9 mouse cellular contexts compared by ENCODE assay signal in the genomic region with DNA sequence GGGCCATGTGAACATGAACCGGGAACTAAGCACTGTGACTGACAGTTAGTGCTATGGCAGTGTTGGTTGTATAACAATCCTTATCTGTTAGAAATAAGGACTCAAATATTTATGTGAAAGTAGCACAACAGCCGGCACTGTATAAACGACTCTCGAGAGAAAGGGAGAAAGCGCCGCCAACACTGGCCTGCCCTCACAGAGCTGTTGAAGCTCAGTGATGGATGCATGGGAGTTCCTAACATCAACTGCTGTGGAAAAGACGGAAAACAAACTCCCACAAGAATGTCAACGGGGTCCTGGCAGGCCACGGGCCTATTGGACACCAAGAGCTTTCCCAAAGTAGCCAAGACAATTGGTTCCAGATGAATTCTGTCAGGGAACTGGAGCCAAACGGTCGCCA. TPM values are rescaled to one million over a fixed set of nuclear protein-coding genes. Genes with fewer than 3 reads are reported as not detected.
DNase-seq lines count a peak whose midpoint lies in the region; ATAC-seq and TF ChIP-seq lines count a peak whose summit lies in the region.
"Had no signal": no experiment of that assay in that cellular context is flagged by ENCODE, and none has a peak within 500 bp of the region (broad histone marks: within the 10 kb centered on the region; RNA-seq: fewer than 3 reads in every experiment).

No protein-coding gene starts in this region.

- no peak overlapping the region for H3K9ac ChIP-seq in stomach, postnatal 0 days (ENCODE audit: low read length)
- H3K9ac ChIP-seq in midbrain, embryonic 11.5 days (ENCODE audit: low read length): no peak overlapping the region
- H3K9ac ChIP-seq in midbrain, embryonic 15.5 days: no peak overlapping the region

- H3K4me2 ChIP-seq in stomach, postnatal 0 days (replicated peaks; ENCODE audit: low read depth): peak overlapping the region; percentile 5; the same call in 1 of the 2 replicates
- no peak overlapping the region for H3K4me2 ChIP-seq in midbrain, embryonic 11.5 days
- H3K4me2 ChIP-seq in midbrain, embryonic 15.5 days: no peak overlapping the region

- no peak for TF ChIP-seq CTCF in lung, adult 2 months (IDR thresholded peaks at IDR 0.05; ENCODE audit: insufficient read depth, low read length)
- no peak for TF ChIP-seq CTCF in stomach, postnatal 0 days (IDR thresholded peaks at IDR 0.05; ENCODE audit: low read depth)

- peaks cover 6% of the 10 kb centered on the region for H3K4me1 ChIP-seq in lung, adult 2 months (ENCODE audit: control insufficient read depth, insufficient read depth, low read length)
- peaks cover 8% of the 10 kb centered on the region; the same call in 1 of the 2 replicates for H3K4me1 ChIP-seq in stomach, postnatal 0 days (replicated peaks; ENCODE audit: control insufficient read depth, insufficient read depth)
- peaks cover 11% of the 10 kb centered on the region for H3K4me1 ChIP-seq in midbrain, embryonic 11.5 days (ENCODE audit: control insufficient read depth, insufficient read depth, low read length)
- H3K4me1 ChIP-seq in midbrain, embryonic 15.5 days: peaks cover 18% of the 10 kb centered on the region

- peak overlapping the region; percentile 85 for H3K27ac ChIP-seq in stomach, postnatal 0 days (replicated peaks)
- no peak overlapping the region for H3K27ac ChIP-seq in midbrain, embryonic 11.5 days (ENCODE audit: low read depth, low read length)
- H3K27ac ChIP-seq in midbrain, embryonic 15.5 days: no peak overlapping the region

- 0 out of 2 replicates have a peak, but pooled peaks cover 2% of the 10 kb centered on the region for H3K36me3 ChIP-seq in stomach, postnatal 0 days (ENCODE audit: control insufficient read depth, insufficient read depth, low read length)
- no peaks in the 10 kb centered on the region for H3K36me3 ChIP-seq in midbrain, embryonic 11.5 days (ENCODE audit: control insufficient read depth, insufficient read depth, low read length)
- H3K36me3 ChIP-seq in midbrain, embryonic 15.5 days (replicated peaks): no peaks in the 10 kb centered on the region

- no peak overlapping the region for H3K4me3 ChIP-seq in lung, adult 2 months (replicated peaks; ENCODE audit: extremely low read depth, low read depth, low read length)
- H3K4me3 ChIP-seq in stomach, postnatal 0 days (ENCODE audit: low read depth, low read length): no peak overlapping the region
- H3K4me3 ChIP-seq in midbrain, embryonic 11.5 days (ENCODE audit: low read depth, low read length): no peak overlapping the region
- no peak overlapping the region for H3K4me3 ChIP-seq in midbrain, embryonic 15.5 days

- TF ChIP-seq POLR2A in lung, adult 2 months (IDR thresholded peaks at IDR 0.05; ENCODE audit: borderline replicate concordance, extremely low read depth, low read depth, low read length): peak; percentile 17; the same call in 1 of the 2 replicates

- TF ChIP-seq EP300 in stomach, postnatal 0 days (optimal IDR thresholded peaks at IDR 0.05): no peak

- H3K27me3 ChIP-seq in stomach, postnatal 0 days (ENCODE audit: control insufficient read depth, insufficient read depth, low read length): no peaks in the 10 kb centered on the region
- H3K27me3 ChIP-seq in midbrain, embryonic 11.5 days (ENCODE audit: control insufficient read depth, insufficient read depth, low read length): no peaks in the 10 kb centered on the region
- no peaks in the 10 kb centered on the region for H3K27me3 ChIP-seq in midbrain, embryonic 15.5 days (replicated peaks)

- ATAC-seq in cerebellum, adult (ENCODE audit: insufficient number of reproducible peaks, low FRiP score, low TSS enrichment): no peak
- ATAC-seq in stomach, postnatal 0 days (ENCODE audit: low FRiP score, low TSS enrichment): peak; percentile 7; the same call in 1 of the 2 replicates
- ATAC-seq in midbrain, embryonic 11.5 days (ENCODE audit: low FRiP score): no peak
- no peak for ATAC-seq in midbrain, embryonic 15.5 days (replicated peaks)
- ATAC-seq: inflammation-experienced regulatory T-cells, adult 6 months had no signal

- DNase-seq in cerebellum, adult 9-11 months: peak; percentile 43
- DNase-seq in urinary bladder, postnatal 36 days (ENCODE audit: low spot score in 2 of 2): peak; percentile 25 to 46
- no peak for DNase-seq in urinary bladder, postnatal 25 days (ENCODE audit: low spot score)
- DNase-seq in lung, adult 2 months: no peak
- DNase-seq in stomach, postnatal 0 days (ENCODE audit: low spot score): peak; percentile 55
- no peak for DNase-seq in midbrain, embryonic 11.5 days (ENCODE audit: low spot score, missing footprints)

- WGBS in lung, adult 2 months: 25% methylated on average over 11 of the region's 11 CpGs
- 18% methylated on average over 11 of the region's 11 CpGs for WGBS in stomach, postnatal 0 days
- 82% methylated on average over 11 of the region's 11 CpGs for WGBS in midbrain, embryonic 11.5 days
- 62% methylated on average over 11 of the region's 11 CpGs for WGBS in midbrain, embryonic 15.5 days

- no peaks in the 10 kb centered on the region for H3K9me3 ChIP-seq in stomach, postnatal 0 days (ENCODE audit: control insufficient read depth, low read length)
- H3K9me3 ChIP-seq in midbrain, embryonic 11.5 days (ENCODE audit: control insufficient read depth, low read length): no peaks in the 10 kb centered on the region
- no peaks in the 10 kb centered on the region for H3K9me3 ChIP-seq in midbrain, embryonic 15.5 days

RNA-seq across cellular contexts. Expression of gene Pih1d1, which starts 2.8 kb away (rescaled TPM):
- polyA plus RNA-seq in lung, adult 2 months (2012; rRNA removed): 46.9 and 50.1 TPM in 2 replicates
- polyA plus RNA-seq in stomach, postnatal 0 days (2015; fragmentation: Nextera tagmentation; extraction: Ambion mirVana): 48.8 and 49.0 TPM in 2 replicates
- 104 and 105 TPM in 2 replicates for polyA plus RNA-seq in midbrain, embryonic 11.5 days (2014; fragmentation: Nextera tagmentation; extraction: Ambion mirVana)
- polyA plus RNA-seq in midbrain, embryonic 15.5 days (2015; fragmentation: Nextera tagmentation; extraction: Ambion mirVana): 87.1 and 90.0 TPM in 2 replicates

RNA-seq across cellular contexts. Expression of gene Aldh16a1, which starts 3.1 kb away (rescaled TPM):
- 48.6 and 58.5 TPM in 2 replicates for polyA plus RNA-seq in lung, adult 2 months (2012; rRNA removed)
- 24.6 and 25.6 TPM in 2 replicates for polyA plus RNA-seq in stomach, postnatal 0 days (2015; fragmentation: Nextera tagmentation; extraction: Ambion mirVana)
- 22.0 and 25.7 TPM in 2 replicates for polyA plus RNA-seq in midbrain, embryonic 11.5 days (2014; fragmentation: Nextera tagmentation; extraction: Ambion mirVana)
- 16.1 and 19.8 TPM in 2 replicates for polyA plus RNA-seq in midbrain, embryonic 15.5 days (2015; fragmentation: Nextera tagmentation; extraction: Ambion mirVana)

RNA-seq across cellular contexts. Expression of gene Slc17a7, which starts 12.4 kb away (rescaled TPM):
- 2.4 and 2.7 TPM in 2 replicates for polyA plus RNA-seq in lung, adult 2 months (2012; rRNA removed)
- polyA plus RNA-seq in stomach, postnatal 0 days (2015; fragmentation: Nextera tagmentation; extraction: Ambion mirVana): 0.07 TPM in 1 of 2 replicates, not detected in the other
- polyA plus RNA-seq in midbrain, embryonic 11.5 days (2014; fragmentation: Nextera tagmentation; extraction: Ambion mirVana): 0.40 and 0.51 TPM in 2 replicates
- 0.59 and 1.0 TPM in 2 replicates for polyA plus RNA-seq in midbrain, embryonic 15.5 days (2015; fragmentation: Nextera tagmentation; extraction: Ambion mirVana)

RNA-seq across cellular contexts. Expression of gene Flt3l, which starts 15.1 kb away (rescaled TPM):
- 151 and 195 TPM in 2 replicates for polyA plus RNA-seq in lung, adult 2 months (2012; rRNA removed)
- 2.2 and 2.3 TPM in 2 replicates for polyA plus RNA-seq in stomach, postnatal 0 days (2015; fragmentation: Nextera tagmentation; extraction: Ambion mirVana)
- polyA plus RNA-seq in midbrain, embryonic 11.5 days (2014; fragmentation: Nextera tagmentation; extraction: Ambion mirVana): 0.40 and 0.97 TPM in 2 replicates
- 2.1 and 2.3 TPM in 2 replicates for polyA plus RNA-seq in midbrain, embryonic 15.5 days (2015; fragmentation: Nextera tagmentation; extraction: Ambion mirVana)

RNA-seq across cellular contexts. Expression of gene Gm45713, which starts 15.3 kb away (rescaled TPM):
- 3.1 TPM in 2 replicates for polyA plus RNA-seq in lung, adult 2 months (2012; rRNA removed)
- polyA plus RNA-seq in stomach, postnatal 0 days (2015; fragmentation: Nextera tagmentation; extraction: Ambion mirVana): 0.17 and 1.1 TPM in 2 replicates
- 0.17 and 0.60 TPM in 2 replicates for polyA plus RNA-seq in midbrain, embryonic 11.5 days (2014; fragmentation: Nextera tagmentation; extraction: Ambion mirVana)
- polyA plus RNA-seq in midbrain, embryonic 15.5 days (2015; fragmentation: Nextera tagmentation; extraction: Ambion mirVana): not detected in 2 replicates

Comparison
In these comparisons a context has a peak if more than half of its experiments do, and no peak if none do; other contexts are left out.
1. DNase-seq: peak in cerebellum, adult 9-11 months (single experiment), urinary bladder, postnatal 36 days (2 of 2) and stomach, postnatal 0 days (single experiment); none in urinary bladder, postnatal 25 days (single experiment), lung, adult 2 months (single experiment) and midbrain, embryonic 11.5 days (single experiment).